Mouse (Mus musculus) olfactory bulb, adult 2 months (tissue): ENCODE measurements around the gene Pla2r1.

ENCODE experiments used
- CTCF ChIP-seq: fragments of 200-500 bp; IDR thresholded peaks from 2 replicates; pipeline ENCODE4 v1.5.1; 2012; ENCODE audit warnings: low read depth, mild to moderate bottlenecking, low read length, moderate library complexity; ENCODE audit not compliant: insufficient read depth
- POLR2A ChIP-seq: fragments of 200-500 bp; IDR thresholded peaks from 2 replicates; pipeline ENCODE4 v1.6.1; 2012; ENCODE audit warnings: mild to moderate bottlenecking, low read depth, low read length, moderate library complexity; ENCODE audit not compliant: insufficient read depth

DNA sequence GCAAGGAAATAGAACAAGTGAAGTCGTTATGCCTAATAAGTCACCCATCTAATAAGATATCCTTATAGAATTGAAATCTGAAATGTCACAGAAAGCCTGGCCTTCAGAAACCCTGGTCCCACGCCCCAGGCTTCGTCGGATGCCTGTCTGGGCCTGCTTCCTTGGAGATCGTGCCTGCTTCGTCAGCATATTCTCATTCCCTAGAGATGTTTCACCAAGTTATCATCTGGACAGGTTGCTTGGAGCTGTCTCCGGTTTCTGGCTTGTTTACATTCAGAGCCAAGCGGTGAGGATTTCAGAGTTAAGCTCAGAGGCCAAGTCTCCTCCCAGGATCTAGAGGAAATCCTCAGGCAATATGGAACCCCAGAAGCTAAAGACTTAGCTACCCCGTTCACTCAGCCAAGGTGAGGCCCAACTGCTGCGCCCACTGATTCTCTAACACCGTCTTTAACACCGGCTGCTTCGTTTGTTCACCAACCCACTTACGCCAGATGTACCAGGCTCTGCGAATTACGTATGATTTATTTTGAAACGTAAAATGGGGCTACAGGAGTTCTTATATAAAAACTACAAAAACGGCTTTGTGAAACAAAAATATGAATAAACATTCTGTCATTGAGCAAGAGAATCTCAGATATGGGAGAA, 140.0 kb downstream of the Pla2r1 start:
- no peak for TF ChIP-seq CTCF
- no peak for TF ChIP-seq POLR2A
